In the genomic region with DNA sequence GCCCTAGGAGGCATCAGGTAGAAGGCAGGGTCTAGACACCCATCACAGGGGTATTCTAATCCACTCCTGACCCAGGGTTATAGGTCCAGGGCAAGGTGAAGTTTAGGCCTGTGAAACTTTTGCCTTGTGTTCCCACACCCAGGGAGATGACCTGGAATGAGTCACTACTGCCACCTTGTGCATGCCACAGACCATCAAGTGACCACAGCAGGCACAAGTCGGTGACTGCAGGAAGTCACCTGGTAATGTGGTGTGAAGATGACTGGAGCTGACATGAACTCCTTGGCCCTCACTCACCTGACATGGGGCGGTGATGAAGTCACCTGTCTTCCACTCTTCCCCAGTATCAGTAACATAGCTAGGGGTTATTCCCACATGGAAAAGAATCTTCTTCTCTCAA, we compare ENCODE assay signal across 15 mouse cellular contexts. TPM values are rescaled to one million over a fixed set of nuclear protein-coding genes. Genes with fewer than 3 reads are reported as not detected.
A peak's percentile ranks its signal among the peaks of the same experiment; 100 is the strongest.
DNase-seq lines count a peak whose midpoint lies in the region; ATAC-seq and TF ChIP-seq lines count a peak whose summit lies in the region.
"Had no signal": no experiment of that assay in that cellular context is flagged by ENCODE, and none has a peak within 500 bp of the region (broad histone marks: within the 10 kb centered on the region; RNA-seq: fewer than 3 reads in every experiment).

No protein-coding gene starts in this region.

- no peak overlapping the region for H3K4me3 ChIP-seq in lung, embryonic 14.5 days (ENCODE audit: low read depth, low read length)
- peak overlapping the region; percentile 14 for H3K4me3 ChIP-seq in megakaryocyte, embryonic 14.5 days (replicated peaks)
- H3K4me3 ChIP-seq: left cerebral cortex, adult 2 months; neural tube, embryonic 13.5 days had no signal

- H3K27me3 ChIP-seq in lung, embryonic 14.5 days (ENCODE audit: insufficient read depth, low read length), result no peaks in the 10 kb centered on the region
- peaks cover 16% of the 10 kb centered on the region for H3K27me3 ChIP-seq in megakaryocyte, embryonic 14.5 days (replicated peaks)
- H3K27me3 ChIP-seq: neural tube, embryonic 13.5 days had no signal

- H3K36me3 ChIP-seq in lung, embryonic 14.5 days (ENCODE audit: insufficient read depth), result no peaks in the 10 kb centered on the region
- no peaks in the 10 kb centered on the region for H3K36me3 ChIP-seq in megakaryocyte, embryonic 14.5 days (replicated peaks; ENCODE audit: low read length)
- H3K36me3 ChIP-seq: neural tube, embryonic 13.5 days had no signal

- no peak for ATAC-seq in lung, embryonic 14.5 days (ENCODE audit: insufficient read depth)

- H3K27ac ChIP-seq in lung, embryonic 14.5 days (ENCODE audit: low read depth), result no peak overlapping the region
- H3K27ac ChIP-seq: left cerebral cortex, adult 2 months; macrophage; neural tube, embryonic 13.5 days had no signal

- no peak overlapping the region for H3K4me2 ChIP-seq in lung, embryonic 14.5 days
- H3K4me2 ChIP-seq: neural tube, embryonic 13.5 days had no signal

- WGBS in lung, embryonic 14.5 days, result 48% methylated on average over 2 of the region's 2 CpGs

- no peaks in the 10 kb centered on the region for H3K9me3 ChIP-seq in lung, embryonic 14.5 days (ENCODE audit: low read depth, low read length)
- no peaks in the 10 kb centered on the region for H3K9me3 ChIP-seq in megakaryocyte, embryonic 14.5 days
- H3K9me3 ChIP-seq: neural tube, embryonic 13.5 days had no signal

- peak; percentile 54 for TF ChIP-seq CTCF in lung, embryonic 14.5 days (IDR thresholded peaks at IDR 0.05; ENCODE audit: low read depth)

- peak; percentile 92 for DNase-seq in heart, adult 11 months
- DNase-seq in heart, adult 9 months (ENCODE audit: low spot score in 2 of 2), result no peak
- no peak for DNase-seq in lung, embryonic 14.5 days
- DNase-seq in lung, postnatal 36 days, result no peak
- peak; percentile 76 for DNase-seq in cerebellum, adult 9-10 months
- DNase-seq in neural tube, embryonic 10.5 days (ENCODE audit: extremely low spot score, low spot score), result no peak
- DNase-seq in kidney, postnatal 25 days, result no peak
- DNase-seq: embryo, embryonic 11 days; heart, postnatal 14 days; right cerebral cortex, postnatal 4 days; thymus, adult 2 months had no signal

- no peak overlapping the region for H3K9ac ChIP-seq in lung, embryonic 14.5 days
- H3K9ac ChIP-seq: neural tube, embryonic 13.5 days had no signal

- H3K4me1 ChIP-seq in lung, embryonic 14.5 days (ENCODE audit: insufficient read depth), result peaks cover 38% of the 10 kb centered on the region
- H3K4me1 ChIP-seq in megakaryocyte, embryonic 14.5 days, result peaks cover 81% of the 10 kb centered on the region

RNA-seq across cellular contexts. Expression of gene Gpsm1, which starts 2.5 kb away (rescaled TPM):
- 37.9 and 40.5 TPM in 2 replicates for polyA plus RNA-seq in lung, embryonic 14.5 days (2014; fragmentation: Nextera tagmentation; extraction: Ambion mirVana)
- polyA plus RNA-seq in megakaryocyte, embryonic 14.5 days (2012; ENCODE audit: insufficient read depth, low replicate concordance), result 39.8 and 114 TPM in 2 replicates

RNA-seq across cellular contexts. Expression of gene Ccdc187, which starts 18.5 kb away (rescaled TPM):
- 0.28 and 0.36 TPM in 2 replicates for polyA plus RNA-seq in lung, embryonic 14.5 days (2014; fragmentation: Nextera tagmentation; extraction: Ambion mirVana)
- polyA plus RNA-seq in megakaryocyte, embryonic 14.5 days (2012; ENCODE audit: insufficient read depth, low replicate concordance), result not detected in 2 replicates
- polyA plus RNA-seq: macrophage had no signal

RNA-seq across cellular contexts. Expression of gene Dnlz, which starts 39.1 kb away (rescaled TPM):
- 29.1 and 32.1 TPM in 2 replicates for polyA plus RNA-seq in lung, embryonic 14.5 days (2014; fragmentation: Nextera tagmentation; extraction: Ambion mirVana)
- polyA plus RNA-seq in megakaryocyte, embryonic 14.5 days (2012; ENCODE audit: insufficient read depth, low replicate concordance), result 34.4 and 35.3 TPM in 2 replicates

RNA-seq across cellular contexts. Expression of gene Card9, which starts 47.9 kb away (rescaled TPM):
- 2.4 and 2.8 TPM in 2 replicates for polyA plus RNA-seq in lung, embryonic 14.5 days (2014; fragmentation: Nextera tagmentation; extraction: Ambion mirVana)
- polyA plus RNA-seq in megakaryocyte, embryonic 14.5 days (2012; ENCODE audit: insufficient read depth, low replicate concordance), result 29.8 and 81.2 TPM in 2 replicates

Comparison
In these comparisons a context has a peak if more than half of its experiments do, and no peak if none do; other contexts are left out.
1. DNase-seq: peak in heart, adult 11 months (single experiment) and cerebellum, adult 9-10 months (single experiment); none in heart, adult 9 months (0 of 2), lung, embryonic 14.5 days (single experiment), lung, postnatal 36 days (single experiment), neural tube, embryonic 10.5 days (single experiment) and kidney, postnatal 25 days (0 of 2).